In the genomic region with DNA sequence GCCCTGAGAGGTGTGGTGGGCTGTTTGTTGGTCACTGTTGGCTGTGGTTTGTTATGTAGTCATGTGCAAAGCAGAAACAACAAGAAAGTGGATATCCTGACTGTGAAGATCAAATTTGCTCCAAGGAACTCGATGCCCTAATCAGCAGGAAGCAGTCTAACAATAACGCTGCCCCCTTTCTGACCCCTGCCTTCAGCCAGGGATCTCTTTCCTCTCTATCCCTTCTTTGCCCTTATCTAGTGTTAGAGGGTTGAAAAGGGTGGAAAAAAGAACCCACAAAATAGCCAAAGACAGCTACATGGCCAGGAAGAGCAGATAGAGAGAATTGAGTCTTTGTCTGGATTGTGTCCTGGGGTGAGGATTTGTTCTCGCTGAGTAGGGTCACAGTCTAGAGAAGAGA, we compare ENCODE assay signal across 17 mouse cellular contexts. TPM values are rescaled to one million over a fixed set of nuclear protein-coding genes. Genes with fewer than 3 reads are reported as not detected.
"Had no signal": no experiment of that assay in that cellular context is flagged by ENCODE, and none has a peak within 500 bp of the region (broad histone marks: within the 10 kb centered on the region; RNA-seq: fewer than 3 reads in every experiment).

No protein-coding gene starts in this region.

- DNase-seq: kidney, adult 2 months; kidney, postnatal 14 days; left cerebral cortex, postnatal 4 days; lung, adult 2 months; lung, postnatal 14 days; retina, postnatal 1 day; right cerebral cortex, postnatal 4 days; spleen, adult 18-20 months; thymus, adult 18-20 months; thymus, postnatal 14 days had no signal

- H3K4me2 ChIP-seq: neural tube, embryonic 13.5 days had no signal

- ATAC-seq: midbrain, embryonic 16.5 days had no signal

- H3K36me3 ChIP-seq: kidney, embryonic 15.5 days; limb, embryonic 13.5 days; midbrain, embryonic 10.5 days; neural tube, embryonic 13.5 days had no signal

- H3K9me3 ChIP-seq: kidney, embryonic 15.5 days; limb, embryonic 13.5 days; neural tube, embryonic 13.5 days had no signal

- H3K4me3 ChIP-seq: midbrain, embryonic 10.5 days; neural tube, embryonic 13.5 days had no signal

- H3K27ac ChIP-seq: kidney, embryonic 15.5 days; limb, embryonic 13.5 days; midbrain, embryonic 10.5 days; neural tube, embryonic 13.5 days had no signal

- H3K9ac ChIP-seq: kidney, embryonic 15.5 days; limb, embryonic 13.5 days; neural tube, embryonic 13.5 days had no signal

RNA-seq across cellular contexts. Expression of a gene that starts 17.7 kb away (rescaled TPM):
- total RNA-seq: layer of hippocampus, postnatal 14 days; left cerebral cortex, postnatal 10 days had no signal
